Mouse (Mus musculus) MEL (cell line): Measurements from ENCODE around the gene Dbil5.

Source experiments
- CTCF ChIP-seq, 3 experiments: IDR thresholded peaks in 2 of 3; conservative IDR thresholded peaks in 1 of 3; 2 replicates each; pipeline ENCODE4 v1.5.1; 2011 to 2012; ENCODE audit warnings: low read length in 3 of 3, low read depth in 2 of 3, mild to moderate bottlenecking in 2 of 3, improper control_type of control experiment in 1 of 3, inconsistent platforms in 1 of 3, mixed read lengths in 1 of 3, moderate library complexity in 1 of 3; ENCODE audit not compliant: control insufficient read depth in 1 of 3, insufficient read depth in 1 of 3, poor library complexity in 1 of 3, severe bottlenecking in 1 of 3
- ELF1 ChIP-seq: IDR thresholded peaks from 2 replicates; pipeline ENCODE4 v1.6.1; 2014; ENCODE audit warnings: low read depth, mild to moderate bottlenecking, inconsistent platforms, low read length, improper control_type of control experiment, moderate library complexity
- KAT2A ChIP-seq: conservative IDR thresholded peaks from 2 replicates; pipeline ENCODE4 v1.6.1; 2012; ENCODE audit warnings: low read depth, low read length, improper control_type of control experiment, inconsistent platforms
- MYC ChIP-seq: IDR thresholded peaks from 2 replicates; pipeline ENCODE4 v1.6.1; 2011; ENCODE audit warnings: low read depth, mild to moderate bottlenecking, low read length, improper control_type of control experiment, moderate library complexity
- POLR2AphosphoS2 ChIP-seq: IDR thresholded peaks from 2 replicates; pipeline ENCODE4 v1.6.1; 2011; ENCODE audit warnings: low read length, improper control_type of control experiment
- SIN3A ChIP-seq: IDR thresholded peaks from 2 replicates; pipeline ENCODE4 v1.6.1; 2012; ENCODE audit warnings: low read length, improper control_type of control experiment, inconsistent platforms
- USF1 ChIP-seq: IDR thresholded peaks from 2 replicates; pipeline ENCODE4 v1.6.1; 2014; ENCODE audit warnings: low read depth, mild to moderate bottlenecking, inconsistent platforms, low read length, improper control_type of control experiment, moderate library complexity
- ZC3H11A ChIP-seq: IDR thresholded peaks from 2 replicates; pipeline ENCODE4 v1.6.1; 2012; ENCODE audit warnings: low read depth, mild to moderate bottlenecking, inconsistent platforms, low read length, improper control_type of control experiment
- ZNF384 ChIP-seq: IDR thresholded peaks from 2 replicates; pipeline ENCODE4 v1.6.1; 2012; ENCODE audit warnings: low read depth, mild to moderate bottlenecking, inconsistent platforms, low read length, improper control_type of control experiment

- TF ChIP-seq USF1 (no peak), ZNF384 (no peak), CTCF (IDR thresholded peaks at IDR 0.05 in 2 of 3, conservative IDR thresholded peaks at IDR 0.05 in 1 of 3; ENCODE audit: control insufficient read depth in 1 of 3, insufficient read depth in 1 of 3, low read depth in 2 of 3, low read length in 3 of 3, poor library complexity in 1 of 3, severe bottlenecking in 1 of 3) (no peak), KAT2A (no peak), SIN3A (no peak), ELF1 (no peak), ZC3H11A (no peak), POLR2AphosphoS2 (no peak), MYC (no peak)
Measured at GRCm38 (mm10) chr11:76256129-76256528, 38.7 kb downstream of the Dbil5 start.
